Mouse (Mus musculus): ENCODE measurements around the gene Dennd1c. TPM values are rescaled to one million over a fixed set of nuclear protein-coding genes. Genes with fewer than 3 reads are reported as not detected.
A peak's percentile ranks its signal among the peaks of the same experiment; 100 is the strongest.

Gene Dennd1c
- polyA plus RNA-seq, 1 experiment from 2014 or later, result 4.4 TPM

DNA sequence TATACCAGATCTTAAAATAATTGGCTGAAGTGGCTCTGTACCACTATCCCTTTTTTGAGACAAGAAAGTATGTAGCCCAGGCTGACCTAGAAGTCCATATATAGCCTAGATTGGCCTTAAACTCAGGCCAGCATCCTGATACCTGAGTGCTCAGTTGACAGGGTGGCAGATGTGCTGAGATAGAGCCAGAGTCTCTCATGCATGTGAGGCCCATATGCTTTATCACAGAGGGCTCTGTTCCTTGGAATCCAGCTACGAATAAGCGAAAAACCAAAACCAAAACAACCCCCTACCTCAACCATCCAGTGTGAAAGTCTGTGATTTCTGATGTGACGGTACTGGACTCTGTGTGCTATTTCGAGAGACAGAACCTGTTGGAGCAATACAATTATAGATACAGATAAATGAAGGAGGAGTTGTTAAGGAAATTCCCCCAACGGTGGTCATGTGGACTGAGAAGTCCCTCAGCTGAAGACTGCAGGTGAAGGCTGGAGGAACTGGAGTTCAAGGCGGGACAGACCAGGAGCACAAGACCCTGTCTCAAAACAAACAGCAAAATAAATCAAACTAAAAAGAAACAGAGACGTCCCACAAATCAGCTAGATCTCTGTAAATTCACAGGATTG, 29.8 kb upstream of the Dennd1c start:
- H3K27me3 ChIP-seq, result no peaks in the 10 kb centered on the region
- no peak overlapping the region for H3K4me3 ChIP-seq
- H3K36me3 ChIP-seq, result no peaks in the 10 kb centered on the region
- no peak overlapping the region for H3K4me2 ChIP-seq (replicated peaks)
- no peak for ATAC-seq (replicated peaks)
- H3K27ac ChIP-seq (replicated peaks), result no peak overlapping the region
- no peak overlapping the region for H3K9ac ChIP-seq (replicated peaks)
- WGBS, result 83% methylated on average over 7 of the region's 7 CpGs
- H3K9me3 ChIP-seq, result no peaks in the 10 kb centered on the region
- H3K4me1 ChIP-seq, result peaks cover 23% of the 10 kb centered on the region

- WGBS, result 90% methylated on average over 5 of the region's 5 CpGs
Measured at GRCm38 (mm10) chr17:57107064-57107463, 28.8 kb upstream of the Dennd1c start.

GRCm38 (mm10) chr17:57106035-57106368, 27.7 kb upstream of the Dennd1c start:
- ATAC-seq (replicated peaks), result no peak
- H3K9me3 ChIP-seq, result no peaks in the 10 kb centered on the region
- no peaks in the 10 kb centered on the region for H3K27me3 ChIP-seq
- peak overlapping the region; percentile 71 for H3K4me2 ChIP-seq (replicated peaks)
- H3K27ac ChIP-seq (replicated peaks), result no peak overlapping the region
- 6% methylated on average over 9 of the region's 9 CpGs for WGBS
- H3K36me3 ChIP-seq, result no peaks in the 10 kb centered on the region
- peak overlapping the region; percentile 70 for H3K9ac ChIP-seq (replicated peaks)
- H3K4me3 ChIP-seq, result peak overlapping the region; percentile 86
- H3K4me1 ChIP-seq, result peaks cover 23% of the 10 kb centered on the region

More at GRCm38 (mm10) chr17:57107064-57107463, 28.8 kb upstream of the Dennd1c start:
- Histone ChIP-seq H3K9me3 (no peaks in the 10 kb centered on the region), H3K4me1 (peaks cover 23% of the 10 kb centered on the region), H3K4me3 (no peak overlapping the region), H3K27me3 (no peaks in the 10 kb centered on the region), H3K9ac (replicated peaks) (no peak overlapping the region), H3K36me3 (no peaks in the 10 kb centered on the region), H3K4me2 (replicated peaks) (no peak overlapping the region), H3K27ac (replicated peaks) (no peak overlapping the region)
- ATAC-seq (replicated peaks), result no peak

- H3K4me3 ChIP-seq, result peak within 1 kb of the TSS; percentile 86
- H3K9me3 ChIP-seq, result no peaks in the 10 kb centered on the region
- peak within 1 kb of the TSS; percentile 71 for H3K4me2 ChIP-seq (replicated peaks)
- H3K9ac ChIP-seq (replicated peaks), result peak within 1 kb of the TSS; percentile 70
- H3K27me3 ChIP-seq, result no peaks in the 10 kb centered on the region
- peak within 1 kb of the TSS; percentile 54 for H3K27ac ChIP-seq (replicated peaks)
- peak; percentile 86 for ATAC-seq (replicated peaks)
- no peaks in the 10 kb centered on the region for H3K36me3 ChIP-seq
- WGBS, result under 1% methylated on average over 58 of the region's 61 CpGs
- peaks cover 23% of the 10 kb centered on the region for H3K4me1 ChIP-seq
Measured at GRCm38 (mm10) chr17:57105181-57106034, 27.1 kb upstream of the Dennd1c start, which contains the start of gene Tnfsf9. Gene Tnfsf9, plus strand, starts transcription at chr17:57105325.

- no peak overlapping the region for H3K27ac ChIP-seq (replicated peaks)
Measured at GRCm38 (mm10) chr17:57104496-57104895, 26.2 kb upstream of the Dennd1c start.

DNA sequence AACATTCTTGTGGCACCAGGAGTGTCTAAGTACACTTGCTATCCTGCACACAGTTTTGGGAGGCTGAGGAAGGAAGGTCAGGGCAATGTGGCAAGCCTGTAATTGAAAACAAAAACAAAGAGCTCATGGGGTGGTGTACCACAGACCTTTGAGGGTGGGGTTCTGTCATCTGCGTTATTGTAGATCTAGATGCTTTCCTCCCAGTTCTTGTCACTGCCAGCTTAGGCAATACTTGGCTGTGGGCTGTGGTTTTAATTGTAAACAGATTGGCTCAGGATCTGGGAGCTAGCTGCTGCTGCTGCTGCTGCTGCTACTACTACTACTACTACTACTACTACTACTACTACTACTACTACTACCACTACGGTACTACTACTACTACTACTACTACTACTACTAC, 24.0 kb upstream of the Dennd1c start:
- H3K9ac ChIP-seq (replicated peaks), result no peak overlapping the region
- H3K9me3 ChIP-seq, result no peaks in the 10 kb centered on the region
- H3K4me3 ChIP-seq, result no peak overlapping the region
- WGBS, result 88% methylated on average over 2 of the region's 2 CpGs
- H3K4me1 ChIP-seq, result peaks cover 19% of the 10 kb centered on the region
- no peaks in the 10 kb centered on the region for H3K27me3 ChIP-seq
- H3K27ac ChIP-seq (replicated peaks), result no peak overlapping the region
- ATAC-seq (replicated peaks), result no peak
- no peaks in the 10 kb centered on the region for H3K36me3 ChIP-seq
- no peak overlapping the region for H3K4me2 ChIP-seq (replicated peaks)

More at GRCm38 (mm10) chr17:57104496-57104895, 26.2 kb upstream of the Dennd1c start:
- 44% methylated on average over 4 of the region's 4 CpGs for WGBS
- H3K4me3 ChIP-seq, result peak overlapping the region; percentile 86
- H3K9me3 ChIP-seq, result no peaks in the 10 kb centered on the region
- ATAC-seq (replicated peaks), result peak; percentile 2; the same call in 1 of the 2 replicates
- H3K27me3 ChIP-seq, result no peaks in the 10 kb centered on the region
- no peaks in the 10 kb centered on the region for H3K36me3 ChIP-seq
- H3K4me1 ChIP-seq, result peaks cover 23% of the 10 kb centered on the region
- peak overlapping the region; percentile 70 for H3K9ac ChIP-seq (replicated peaks)
- H3K4me2 ChIP-seq (replicated peaks), result peak overlapping the region; percentile 71

GRCm38 (mm10) chr17:57099629-57100325, 21.5 kb upstream of the Dennd1c start:
- Histone ChIP-seq H3K36me3 (no peaks in the 10 kb centered on the region), H3K9me3 (no peaks in the 10 kb centered on the region), H3K27ac (replicated peaks) (no peak overlapping the region), H3K9ac (replicated peaks) (no peak overlapping the region), H3K27me3 (no peaks in the 10 kb centered on the region), H3K4me2 (replicated peaks) (no peak overlapping the region), H3K4me1 (peaks cover 15% of the 10 kb centered on the region), H3K4me3 (no peak overlapping the region)
- WGBS, result 6% methylated on average over 10 of the region's 10 CpGs
- ATAC-seq (replicated peaks), result no peak

GRCm38 (mm10) chr17:57098321-57098720, 20.0 kb upstream of the Dennd1c start:
- no peak for ATAC-seq (replicated peaks)
- Histone ChIP-seq H3K9me3 (no peaks in the 10 kb centered on the region), H3K4me2 (replicated peaks) (no peak overlapping the region), H3K27ac (replicated peaks) (no peak overlapping the region), H3K4me1 (peaks cover 9% of the 10 kb centered on the region), H3K36me3 (no peaks in the 10 kb centered on the region), H3K4me3 (no peak overlapping the region), H3K27me3 (no peaks in the 10 kb centered on the region), H3K9ac (replicated peaks) (no peak overlapping the region)
- WGBS, result 88% methylated on average over 5 of the region's 5 CpGs

DNA sequence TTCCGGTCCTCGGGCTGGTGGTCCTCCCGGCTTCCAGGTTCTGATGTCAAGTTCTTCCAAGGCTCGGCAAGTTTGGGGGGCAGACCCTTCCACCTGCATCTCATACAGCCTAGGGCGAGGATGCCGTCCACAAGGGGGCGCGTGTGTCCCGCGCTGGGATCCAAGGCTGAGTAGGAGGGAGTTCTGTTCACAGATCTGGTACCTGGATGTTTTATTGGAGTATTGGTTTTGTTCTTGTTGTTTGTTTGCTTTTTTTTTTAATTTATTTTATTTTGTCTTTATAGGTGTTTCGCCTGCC, 18.3 kb upstream of the Dennd1c start:
- WGBS, result 2% methylated on average over 11 of the region's 11 CpGs
- H3K9me3 ChIP-seq, result no peaks in the 10 kb centered on the region
- peak overlapping the region; percentile 36 for H3K4me2 ChIP-seq (replicated peaks)
- no peak overlapping the region for H3K27ac ChIP-seq (replicated peaks)
- H3K27me3 ChIP-seq, result no peaks in the 10 kb centered on the region
- no peak overlapping the region for H3K9ac ChIP-seq (replicated peaks)
- ATAC-seq (replicated peaks), result peak; percentile 86
- peaks cover 9% of the 10 kb centered on the region for H3K4me1 ChIP-seq
- no peaks in the 10 kb centered on the region for H3K36me3 ChIP-seq
- peak overlapping the region; percentile 21 for H3K4me3 ChIP-seq

DNA sequence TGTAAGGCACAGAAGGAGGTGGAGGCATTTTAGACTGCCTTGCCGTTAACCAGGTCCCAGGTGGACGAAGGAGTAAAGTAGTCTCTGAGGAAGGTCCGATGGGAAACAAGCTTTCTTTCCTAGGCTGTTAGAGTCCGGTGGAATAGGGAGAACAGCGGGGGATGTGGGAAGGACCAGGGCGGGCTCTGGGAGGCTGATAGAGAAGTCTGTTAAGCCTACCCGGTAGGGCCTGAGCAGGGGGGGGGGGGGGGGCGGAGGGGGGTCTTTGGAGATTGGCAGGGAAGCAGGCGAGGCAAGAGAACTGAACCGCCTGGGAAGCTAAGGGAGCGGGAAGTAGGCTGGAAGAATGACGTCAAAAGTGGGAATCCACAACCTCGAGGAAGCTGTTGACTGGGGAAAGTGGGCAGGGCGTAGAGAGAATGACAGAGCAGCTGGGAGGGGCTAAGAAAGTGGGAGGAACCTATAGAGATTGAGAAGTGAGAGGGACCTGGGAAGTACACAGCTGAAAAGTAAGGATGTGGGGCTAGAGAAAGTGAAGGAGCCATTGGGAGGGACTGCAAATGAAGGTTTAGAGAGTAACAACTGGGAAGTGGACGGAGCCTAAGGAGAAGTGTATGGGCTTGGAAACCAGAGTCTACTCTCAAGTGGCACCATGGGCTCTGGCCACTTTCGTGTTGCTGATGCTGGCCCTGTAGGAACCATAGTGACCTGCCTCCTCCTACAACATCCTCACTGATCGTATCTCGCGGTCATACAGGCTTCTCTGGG, 17.7 kb upstream of the Dennd1c start:
- Histone ChIP-seq H3K36me3 (no peaks in the 10 kb centered on the region), H3K9me3 (no peaks in the 10 kb centered on the region), H3K27ac (replicated peaks) (no peak overlapping the region), H3K4me1 (peaks cover 9% of the 10 kb centered on the region), H3K9ac (replicated peaks) (no peak overlapping the region), H3K4me2 (replicated peaks) (peak overlapping the region; percentile 36), H3K27me3 (no peaks in the 10 kb centered on the region), H3K4me3 (peak overlapping the region; percentile 21)
- peak; percentile 80 for ATAC-seq (replicated peaks)
- under 1% methylated on average over 19 of the region's 19 CpGs for WGBS

DNA sequence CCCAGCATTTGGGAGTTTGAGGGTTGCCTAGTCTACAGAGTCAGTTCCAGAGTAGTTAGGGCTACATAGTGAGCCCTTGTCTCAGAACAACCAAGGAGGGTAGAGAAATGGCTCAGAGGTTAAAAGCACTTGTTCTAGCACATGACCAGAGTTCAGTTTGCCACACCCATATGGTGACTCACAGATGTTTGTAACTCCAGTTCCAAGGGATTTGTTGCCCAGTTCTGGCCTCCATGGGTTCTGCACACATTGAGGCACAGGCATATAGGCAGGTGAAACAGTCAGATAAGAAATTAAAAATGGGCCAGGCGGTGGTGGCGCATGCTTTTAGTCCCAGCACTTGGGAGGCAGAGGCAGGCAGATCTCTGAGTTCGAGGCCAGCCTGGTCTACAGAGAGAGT, 15.9 kb upstream of the Dennd1c start:
- no peak for ATAC-seq (replicated peaks)
- H3K9ac ChIP-seq (replicated peaks), result no peak overlapping the region
- no peaks in the 10 kb centered on the region for H3K27me3 ChIP-seq
- H3K4me3 ChIP-seq, result no peak overlapping the region
- no peaks in the 10 kb centered on the region for H3K36me3 ChIP-seq
- no peak overlapping the region for H3K4me2 ChIP-seq (replicated peaks)
- 96% methylated on average over 3 of the region's 3 CpGs for WGBS
- H3K27ac ChIP-seq (replicated peaks), result no peak overlapping the region
- no peaks in the 10 kb centered on the region for H3K9me3 ChIP-seq
- peaks cover 9% of the 10 kb centered on the region for H3K4me1 ChIP-seq

Data from forebrain, embryonic 15.5 days (tissue).